Mouse (Mus musculus) heart, adult 2 months (tissue): ENCODE data around the gene Upp2. TPM values are rescaled to one million over a fixed set of nuclear protein-coding genes. Genes with fewer than 3 reads are reported as not detected.
A peak's percentile ranks its signal among the peaks of the same experiment; 100 is the strongest.

Experiments
- DNase-seq, 2 experiments: peaks; one replicate each; pipeline ENCODE4 v3.0.0; 2021
- H3K27ac ChIP-seq: fragments of 200-600 bp; 2 replicates; pipeline ENCODE4 v1.8.1; 2022
- H3K27me3 ChIP-seq: fragments of 200-500 bp; 2 replicates; pipeline ENCODE4 v1.6.1; 2012; ENCODE audit warnings: mild to moderate bottlenecking, low read length, inconsistent platforms, mixed read lengths; ENCODE audit not compliant: control insufficient read depth, insufficient read depth
- H3K36me3 ChIP-seq: fragments of 200-500 bp; 2 replicates; pipeline ENCODE4 v1.6.1; 2012; ENCODE audit warnings: low read length, inconsistent platforms; ENCODE audit not compliant: control insufficient read depth, insufficient read depth
- H3K4me1 ChIP-seq: fragments of 200-500 bp; 2 replicates; pipeline ENCODE4 v1.6.1; 2011; ENCODE audit warnings: low read length; ENCODE audit not compliant: control insufficient read depth, insufficient read depth
- H3K4me3 ChIP-seq: fragments of 200-600 bp; 2 replicates; pipeline ENCODE4 v1.8.1; 2022
- H3K79me2 ChIP-seq: fragments of 200-500 bp; replicated peaks from 2 replicates; pipeline ENCODE4 v1.6.1; 2012; ENCODE audit warnings: mild to moderate bottlenecking, inconsistent platforms, low read length, moderate library complexity, mixed read lengths; ENCODE audit not compliant: control insufficient read depth, insufficient read depth
- H3K9ac ChIP-seq: fragments of 200-500 bp; 2 replicates; pipeline ENCODE4 v1.6.1; 2012; ENCODE audit warnings: low read depth, mild to moderate bottlenecking, control low read depth, inconsistent platforms, low read length, mixed read lengths
- CTCF ChIP-seq: fragments of 200-600 bp; IDR thresholded peaks from 2 replicates; pipeline ENCODE4 v1.8.1; 2022; ENCODE audit warnings: antibody characterized with exemption, mild to moderate bottlenecking, moderate library complexity
- EP300 ChIP-seq: fragments of 200-500 bp; IDR thresholded peaks from 2 replicates; pipeline ENCODE4 v1.6.1; 2011; ENCODE audit warnings: low read depth, low read length, control low read depth; ENCODE audit not compliant: insufficient read depth
- POLR2A ChIP-seq: fragments of 200-500 bp; IDR thresholded peaks from 2 replicates; pipeline ENCODE4 v1.6.1; 2011; ENCODE audit warnings: mild to moderate bottlenecking, low read depth, low read length, control low read depth; ENCODE audit not compliant: insufficient read depth
- WGBS: fragments of 180-500 bp; shearing (Covaris S2); methylation state at CpG from one replicate; pipeline ENCODE4 v1.1.7; 2018; 5-methylcytosine and 5-hydroxymethylcytosine counted together
- intact Hi-C: fragments of 180-260 bp; cut with DNase I; formaldehyde crosslinking; loops from one replicate; pipeline ENCODE4 v1.15.1; 2025
- polyA plus RNA-seq: library from polyadenylated mRNA; depleted of rRNA; stranded (reverse); fragments of >200 nt; gene quantifications from 2 replicates; pipeline ENCODE4 v1.2.3, GENCODE M21; 2012
- total RNA-seq, 2 experiments: library from RNA; stranded (reverse); gene quantifications; 2 replicates each; pipeline ENCODE4 v1.2.3; 2021

The Upp2 gene
- total and polyA plus RNA-seq, 3 experiments, result 2.2 to 3.3 (median 3.0) TPM

- Histone ChIP-seq H3K79me2 (peaks cover 2% of the 10 kb centered on the region; the same call in 1 of the 2 replicates), H3K27ac (peak overlapping the region; percentile 68), H3K36me3 (peaks cover 10% of the 10 kb centered on the region), H3K4me1 (peaks cover 44% of the 10 kb centered on the region), H3K9ac (no peak overlapping the region), H3K27me3 (no peaks in the 10 kb centered on the region), H3K4me3 (no peak overlapping the region)
- intact Hi-C loops, result loop anchor here (2.0 kb wide), 1 partner anchor 33 kb away; the partner anchor contains the start of genes Acvr1 and Upp2
- 32% methylated on average over 7 of the region's 7 CpGs for WGBS
- TF ChIP-seq POLR2A, result no peak
- TF ChIP-seq EP300, result no peak
- TF ChIP-seq CTCF, result no peak
- peak in 1 of 2 experiments; percentile 34 for DNase-seq
Measured at GRCm38 (mm10) chr2:58533521-58534001, 33.5 kb upstream of the Upp2 start.

GRCm38 (mm10) chr2:58534379-58534778 lies 32.7 kb upstream of the Upp2 start:
- no peak for TF ChIP-seq POLR2A
- TF ChIP-seq CTCF, result no peak
- TF ChIP-seq EP300, result no peak
- H3K4me3 ChIP-seq, result no peak overlapping the region
- H3K79me2 ChIP-seq, result peaks cover 2% of the 10 kb centered on the region; the same call in 1 of the 2 replicates
- no peaks in the 10 kb centered on the region for H3K27me3 ChIP-seq
- intact Hi-C loops, result no loop called here
- no peak overlapping the region for H3K9ac ChIP-seq
- H3K4me1 ChIP-seq, result peaks cover 42% of the 10 kb centered on the region
- peaks cover 10% of the 10 kb centered on the region for H3K36me3 ChIP-seq
- DNase-seq, result no peak
- 61% methylated on average over 4 of the region's 4 CpGs for WGBS
- H3K27ac ChIP-seq, result no peak overlapping the region; the same call in 1 of the 2 replicates

- WGBS, result 54% methylated on average over 8 of the region's 8 CpGs
- TF ChIP-seq POLR2A (no peak), EP300 (no peak), CTCF (no peak)
Measured at GRCm38 (mm10) chr2:58535233-58535632, 31.9 kb upstream of the Upp2 start.

GRCm38 (mm10) chr2:58536796-58537195 lies 30.3 kb upstream of the Upp2 start:
- no peak overlapping the region for H3K27ac ChIP-seq
- H3K79me2 ChIP-seq, result peaks cover 6% of the 10 kb centered on the region; the same call in 1 of the 2 replicates
- no peak for DNase-seq
- H3K4me1 ChIP-seq, result peaks cover 27% of the 10 kb centered on the region
- peaks cover 3% of the 10 kb centered on the region; the same call in 1 of the 2 replicates for H3K36me3 ChIP-seq
- no peak for TF ChIP-seq POLR2A
- TF ChIP-seq CTCF, result no peak
- TF ChIP-seq EP300, result no peak
- no peaks in the 10 kb centered on the region for H3K27me3 ChIP-seq
- intact Hi-C loops, result no loop called here
- H3K9ac ChIP-seq, result no peak overlapping the region
- WGBS, result 87% methylated on average over 3 of the region's 3 CpGs
- H3K4me3 ChIP-seq, result no peak overlapping the region

More at GRCm38 (mm10) chr2:58535233-58535632, 31.9 kb upstream of the Upp2 start:
- H3K36me3 ChIP-seq, result peaks cover 9% of the 10 kb centered on the region
- H3K4me1 ChIP-seq, result peaks cover 36% of the 10 kb centered on the region
- peak overlapping the region; percentile 28; the same call in 1 of the 2 replicates for H3K27ac ChIP-seq
- H3K9ac ChIP-seq, result peak overlapping the region; percentile 41; the same call in 1 of the 2 replicates
- peak in 1 of 2 experiments; percentile 30 for DNase-seq
- no peak overlapping the region for H3K4me3 ChIP-seq
- intact Hi-C loops, result no loop called here
- no peaks in the 10 kb centered on the region for H3K27me3 ChIP-seq
- peaks cover 3% of the 10 kb centered on the region; the same call in 1 of the 2 replicates for H3K79me2 ChIP-seq

GRCm38 (mm10) chr2:58538196-58538595 lies 28.9 kb upstream of the Upp2 start:
- no peak for TF ChIP-seq CTCF
- no peak for TF ChIP-seq EP300
- TF ChIP-seq POLR2A, result no peak
- DNase-seq, result no peak
- no peaks in the 10 kb centered on the region for H3K27me3 ChIP-seq
- no peak overlapping the region for H3K27ac ChIP-seq
- peaks cover 26% of the 10 kb centered on the region for H3K4me1 ChIP-seq
- peaks cover 6% of the 10 kb centered on the region; the same call in 1 of the 2 replicates for H3K79me2 ChIP-seq
- WGBS, result 94% methylated on average over 6 of the region's 6 CpGs
- no peak overlapping the region for H3K9ac ChIP-seq
- no peak overlapping the region for H3K4me3 ChIP-seq
- peaks cover 3% of the 10 kb centered on the region; the same call in 1 of the 2 replicates for H3K36me3 ChIP-seq
- intact Hi-C loops, result no loop called here

- Histone ChIP-seq H3K4me3 (no peak overlapping the region), H3K9ac (no peak overlapping the region), H3K79me2 (peaks cover 6% of the 10 kb centered on the region), H3K27ac (no peak overlapping the region), H3K36me3 (peaks cover 2% of the 10 kb centered on the region; the same call in 1 of the 2 replicates), H3K4me1 (peaks cover 12% of the 10 kb centered on the region), H3K27me3 (no peaks in the 10 kb centered on the region)
- 75% methylated on average over 5 of the region's 5 CpGs for WGBS
- TF ChIP-seq CTCF, result no peak
- no peak for DNase-seq
- intact Hi-C loops, result loop anchor here (1.0 kb wide), 1 partner anchor 26 kb away; no protein-coding TSS in a partner anchor
Measured at GRCm38 (mm10) chr2:58543252-58543651, 23.8 kb upstream of the Upp2 start.
